Mouse (Mus musculus): Measurements from ENCODE around the gene Gm45062. TPM values are rescaled to one million over a fixed set of nuclear protein-coding genes. Genes with fewer than 3 reads are reported as not detected.

Gm45062 gene
- polyA plus RNA-seq, 1 experiment: not detected

GRCm38 (mm10) chr6:8399710-8400109 is 140.5 kb downstream of the Gm45062 start:
- Histone ChIP-seq H3K4me3 (ENCODE audit: low read depth, low read length) (no peak overlapping the region), H3K27me3 (ENCODE audit: control insufficient read depth, insufficient read depth, low read length) (no peaks in the 10 kb centered on the region), H3K27ac (ENCODE audit: insufficient read depth, low read depth, low read length) (no peak overlapping the region), H3K4me1 (ENCODE audit: control insufficient read depth, insufficient read depth, insufficient read length, low read length) (peaks cover 2% of the 10 kb centered on the region; the same call in 1 of the 2 replicates), H3K36me3 (ENCODE audit: control insufficient read depth, insufficient read depth, low read length) (peaks cover 5% of the 10 kb centered on the region)
- no peak for TF ChIP-seq POLR2A (IDR thresholded peaks at IDR 0.05; ENCODE audit: low read depth, low read length)
- TF ChIP-seq CTCF (IDR thresholded peaks at IDR 0.05; ENCODE audit: extremely low read depth, insufficient read length, insufficient replicate concordance, low read depth, low read length): no peak
- 90% methylated on average over 1 of the region's 1 CpGs for WGBS

- 94% methylated on average over 5 of the region's 5 CpGs for WGBS
- TF ChIP-seq CTCF (IDR thresholded peaks at IDR 0.05; ENCODE audit: extremely low read depth, insufficient read length, insufficient replicate concordance, low read depth, low read length) (no peak), POLR2A (IDR thresholded peaks at IDR 0.05; ENCODE audit: low read depth, low read length) (no peak)
These were observed 143.9 kb downstream of the Gm45062 start for GRCm38 (mm10) chr6:8403127-8403526.

GRCm38 (mm10) chr6:8405844-8406243 is 146.6 kb downstream of the Gm45062 start:
- Histone ChIP-seq H3K27ac (ENCODE audit: insufficient read depth, low read depth, low read length) (no peak overlapping the region), H3K27me3 (ENCODE audit: control insufficient read depth, insufficient read depth, low read length) (no peaks in the 10 kb centered on the region), H3K36me3 (ENCODE audit: control insufficient read depth, insufficient read depth, low read length) (peaks cover 5% of the 10 kb centered on the region), H3K4me3 (ENCODE audit: low read depth, low read length) (no peak overlapping the region), H3K4me1 (ENCODE audit: control insufficient read depth, insufficient read depth, insufficient read length, low read length) (no peaks in the 10 kb centered on the region; the same call in 1 of the 2 replicates)
- 47% methylated on average over 5 of the region's 5 CpGs for WGBS
- no peak for TF ChIP-seq POLR2A (IDR thresholded peaks at IDR 0.05; ENCODE audit: low read depth, low read length)
- no peak for TF ChIP-seq CTCF (IDR thresholded peaks at IDR 0.05; ENCODE audit: extremely low read depth, insufficient read length, insufficient replicate concordance, low read depth, low read length)

More at GRCm38 (mm10) chr6:8403127-8403526, 143.9 kb downstream of the Gm45062 start:
- no peak overlapping the region for H3K4me3 ChIP-seq (ENCODE audit: low read depth, low read length)
- no peaks in the 10 kb centered on the region for H3K27me3 ChIP-seq (ENCODE audit: control insufficient read depth, insufficient read depth, low read length)
- H3K27ac ChIP-seq (ENCODE audit: insufficient read depth, low read depth, low read length): no peak overlapping the region
- H3K4me1 ChIP-seq (ENCODE audit: control insufficient read depth, insufficient read depth, insufficient read length, low read length): no peaks in the 10 kb centered on the region; the same call in 1 of the 2 replicates
- H3K36me3 ChIP-seq (ENCODE audit: control insufficient read depth, insufficient read depth, low read length): peaks cover 5% of the 10 kb centered on the region

- Histone ChIP-seq H3K36me3 (ENCODE audit: control insufficient read depth, insufficient read depth, low read length) (no peaks in the 10 kb centered on the region), H3K27me3 (ENCODE audit: control insufficient read depth, insufficient read depth, low read length) (no peaks in the 10 kb centered on the region), H3K27ac (ENCODE audit: insufficient read depth, low read depth, low read length) (no peak overlapping the region), H3K4me1 (ENCODE audit: control insufficient read depth, insufficient read depth, insufficient read length, low read length) (no peaks in the 10 kb centered on the region; the same call in 1 of the 2 replicates), H3K4me3 (ENCODE audit: low read depth, low read length) (no peak overlapping the region)
- TF ChIP-seq CTCF (IDR thresholded peaks at IDR 0.05; ENCODE audit: extremely low read depth, insufficient read length, insufficient replicate concordance, low read depth, low read length): no peak
- TF ChIP-seq POLR2A (IDR thresholded peaks at IDR 0.05; ENCODE audit: low read depth, low read length): no peak
- WGBS: 76% methylated on average over 2 of the region's 2 CpGs
These were observed 149.1 kb downstream of the Gm45062 start for GRCm38 (mm10) chr6:8408332-8408731.

GRCm38 (mm10) chr6:8409865-8410264 is 150.6 kb downstream of the Gm45062 start:
- Histone ChIP-seq H3K4me3 (ENCODE audit: low read depth, low read length) (no peak overlapping the region), H3K36me3 (ENCODE audit: control insufficient read depth, insufficient read depth, low read length) (no peaks in the 10 kb centered on the region), H3K4me1 (ENCODE audit: control insufficient read depth, insufficient read depth, insufficient read length, low read length) (no peaks in the 10 kb centered on the region; the same call in 1 of the 2 replicates), H3K27ac (ENCODE audit: insufficient read depth, low read depth, low read length) (no peak overlapping the region), H3K27me3 (ENCODE audit: control insufficient read depth, insufficient read depth, low read length) (no peaks in the 10 kb centered on the region)
- no peak for TF ChIP-seq POLR2A (IDR thresholded peaks at IDR 0.05; ENCODE audit: low read depth, low read length)
- no peak for TF ChIP-seq CTCF (IDR thresholded peaks at IDR 0.05; ENCODE audit: extremely low read depth, insufficient read length, insufficient replicate concordance, low read depth, low read length)
- 90% methylated on average over 4 of the region's 4 CpGs for WGBS

- Histone ChIP-seq H3K36me3 (ENCODE audit: control insufficient read depth, insufficient read depth, low read length) (no peaks in the 10 kb centered on the region), H3K27ac (ENCODE audit: insufficient read depth, low read depth, low read length) (no peak overlapping the region), H3K27me3 (ENCODE audit: control insufficient read depth, insufficient read depth, low read length) (no peaks in the 10 kb centered on the region), H3K4me3 (ENCODE audit: low read depth, low read length) (no peak overlapping the region), H3K4me1 (ENCODE audit: control insufficient read depth, insufficient read depth, insufficient read length, low read length) (no peaks in the 10 kb centered on the region)
- TF ChIP-seq POLR2A (IDR thresholded peaks at IDR 0.05; ENCODE audit: low read depth, low read length): no peak
- 77% methylated on average over 10 of the region's 10 CpGs for WGBS
These were observed 153.8 kb downstream of the Gm45062 start for GRCm38 (mm10) chr6:8412845-8413598.

- Histone ChIP-seq H3K27me3 (ENCODE audit: control insufficient read depth, insufficient read depth, low read length) (no peaks in the 10 kb centered on the region), H3K4me1 (ENCODE audit: control insufficient read depth, insufficient read depth, insufficient read length, low read length) (no peaks in the 10 kb centered on the region), H3K27ac (ENCODE audit: insufficient read depth, low read depth, low read length) (no peak overlapping the region), H3K4me3 (ENCODE audit: low read depth, low read length) (0 out of 2 replicates have a peak overlapping the region, but pooled peaks have one; percentile 5), H3K36me3 (ENCODE audit: control insufficient read depth, insufficient read depth, low read length) (no peaks in the 10 kb centered on the region)
- WGBS: 60% methylated on average over 9 of the region's 9 CpGs
- TF ChIP-seq CTCF (IDR thresholded peaks at IDR 0.05; ENCODE audit: extremely low read depth, insufficient read length, insufficient replicate concordance, low read depth, low read length) (no peak), POLR2A (IDR thresholded peaks at IDR 0.05; ENCODE audit: low read depth, low read length) (no peak)
These were observed 154.8 kb downstream of the Gm45062 start for GRCm38 (mm10) chr6:8414020-8414419.
